Mouse (Mus musculus) thymus, postnatal 10 days (tissue): ENCODE data around the gene Ifnar1.

Experiments
- DNase-seq, 2 experiments: peaks; one replicate each; pipeline ENCODE4 v3.0.0; 2021; ENCODE audit warnings: low spot score in 2 of 2

Ifnar1 gene

DNA sequence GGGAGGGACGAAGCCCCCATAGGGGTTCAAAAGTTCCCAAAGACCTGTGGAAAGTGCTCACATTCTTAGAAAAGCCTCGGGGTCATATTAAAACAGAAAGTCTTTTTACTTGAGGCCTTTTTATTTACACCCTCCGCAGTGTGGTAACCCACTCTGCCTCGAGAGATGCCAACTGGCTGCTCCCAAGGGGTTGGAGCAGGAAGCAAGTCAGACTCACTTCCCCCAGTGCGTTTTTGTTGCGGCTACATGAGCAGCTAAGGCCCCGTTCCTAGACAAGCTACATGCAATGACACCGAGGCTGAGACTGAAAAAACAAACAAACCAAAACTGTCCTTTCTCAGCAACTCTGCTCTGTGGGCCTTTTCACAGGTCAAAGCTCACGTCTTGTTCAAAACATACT, 53.5 kb downstream of the Ifnar1 start:
- DNase-seq: peak in 1 of 2 experiments; percentile 31

DNA sequence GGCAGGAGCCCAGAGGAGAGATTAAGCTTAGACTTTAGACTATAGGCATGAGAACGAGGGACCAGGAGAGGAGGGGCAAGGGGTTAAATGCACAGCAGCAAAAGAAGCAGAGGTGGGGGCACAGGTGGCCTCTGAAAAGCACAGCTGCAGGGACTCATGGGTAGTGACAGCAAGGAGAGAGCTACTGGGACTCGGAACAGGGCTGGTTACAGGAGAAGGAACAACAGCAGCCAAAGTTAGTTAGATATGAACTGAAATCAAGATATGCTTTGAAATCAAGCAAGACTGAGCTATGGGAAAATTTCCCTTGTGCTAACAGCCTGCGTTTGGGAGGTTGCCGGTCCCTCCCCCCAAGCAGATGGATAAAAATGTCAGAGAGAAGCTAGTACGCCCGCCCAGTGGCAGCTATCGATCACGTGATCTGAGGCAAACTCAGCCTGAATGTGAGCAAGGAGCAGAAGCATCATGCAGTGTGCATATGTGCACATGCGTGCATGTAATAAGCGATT, 56.6 kb downstream of the Ifnar1 start:
- DNase-seq: peak; percentile 71 to 77

DNA sequence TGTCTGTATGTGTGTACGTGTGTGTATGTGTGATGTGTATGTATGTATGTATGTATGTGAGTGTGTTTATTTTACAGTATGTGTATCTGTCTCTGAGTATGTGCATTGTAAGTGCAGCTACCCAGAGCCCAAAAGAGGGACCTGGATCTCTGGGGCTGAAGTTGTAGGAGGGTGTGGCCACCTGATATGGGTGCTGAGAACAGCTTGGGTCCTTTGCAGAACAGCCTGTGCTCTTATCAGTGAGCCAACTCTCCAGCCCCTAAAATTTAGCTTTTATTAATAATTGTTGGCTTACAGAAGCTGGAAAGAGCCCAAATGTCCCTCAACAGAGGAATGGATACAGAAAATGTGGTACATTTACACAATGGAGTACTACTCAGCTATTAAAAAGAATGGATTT, 58.6 kb downstream of the Ifnar1 start:
- no peak for DNase-seq

DNA sequence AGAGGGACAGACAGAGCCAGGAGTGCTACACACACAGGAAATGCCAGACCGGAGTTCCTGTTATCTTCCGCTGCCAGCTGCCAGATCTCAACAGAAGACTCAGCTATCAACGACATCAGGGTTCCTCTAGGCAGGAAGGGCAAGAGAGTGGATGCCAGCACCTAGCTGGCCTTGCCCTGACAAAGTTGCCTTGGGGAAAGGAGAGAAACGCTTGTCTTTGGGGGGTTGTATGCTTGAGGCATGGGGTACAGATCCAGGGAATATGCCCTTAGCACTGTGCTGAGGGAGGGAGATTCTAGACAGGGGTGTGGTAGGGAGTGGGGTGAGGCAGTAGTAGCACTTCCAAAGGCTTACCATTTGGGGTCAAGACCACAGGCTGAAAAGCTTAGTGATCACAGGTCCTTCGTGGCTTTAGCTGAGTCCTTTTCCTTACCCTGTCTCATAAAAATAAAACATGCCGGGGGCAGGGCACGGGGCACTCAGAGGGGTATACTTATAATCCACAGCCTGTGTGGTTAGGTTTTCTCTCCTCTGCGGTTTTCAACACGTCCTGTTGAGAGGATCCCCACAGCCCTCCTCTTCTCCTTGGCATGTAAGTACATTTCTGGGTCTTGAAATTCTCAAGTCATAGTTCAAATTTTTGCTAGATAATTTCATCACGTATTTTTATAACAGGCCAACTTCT, 60.7 kb downstream of the Ifnar1 start:
- DNase-seq: peak; percentile 71 to 75

DNA sequence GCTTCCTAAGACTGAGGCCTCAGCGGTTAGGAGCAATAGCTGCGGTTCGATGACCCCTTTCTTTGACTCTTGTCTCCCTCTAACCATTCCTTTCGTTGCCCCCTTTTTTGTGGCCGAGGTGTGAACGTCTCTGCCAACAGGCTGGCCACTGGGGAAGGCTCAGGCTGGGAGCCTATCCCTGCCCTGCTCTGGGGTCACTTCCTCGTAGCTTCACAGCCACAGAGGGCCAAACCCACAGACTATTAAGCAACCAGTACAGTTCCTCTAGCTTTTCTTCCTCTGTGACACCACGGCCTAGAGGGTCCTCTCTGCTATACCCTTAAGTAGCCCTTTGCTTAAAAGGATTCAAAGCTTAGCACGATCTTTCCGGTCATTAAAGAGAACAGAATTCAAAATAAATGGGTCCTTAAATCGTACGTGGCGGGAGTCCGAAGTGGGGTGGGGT, 61.4 kb downstream of the Ifnar1 start:
- DNase-seq: no peak

DNA sequence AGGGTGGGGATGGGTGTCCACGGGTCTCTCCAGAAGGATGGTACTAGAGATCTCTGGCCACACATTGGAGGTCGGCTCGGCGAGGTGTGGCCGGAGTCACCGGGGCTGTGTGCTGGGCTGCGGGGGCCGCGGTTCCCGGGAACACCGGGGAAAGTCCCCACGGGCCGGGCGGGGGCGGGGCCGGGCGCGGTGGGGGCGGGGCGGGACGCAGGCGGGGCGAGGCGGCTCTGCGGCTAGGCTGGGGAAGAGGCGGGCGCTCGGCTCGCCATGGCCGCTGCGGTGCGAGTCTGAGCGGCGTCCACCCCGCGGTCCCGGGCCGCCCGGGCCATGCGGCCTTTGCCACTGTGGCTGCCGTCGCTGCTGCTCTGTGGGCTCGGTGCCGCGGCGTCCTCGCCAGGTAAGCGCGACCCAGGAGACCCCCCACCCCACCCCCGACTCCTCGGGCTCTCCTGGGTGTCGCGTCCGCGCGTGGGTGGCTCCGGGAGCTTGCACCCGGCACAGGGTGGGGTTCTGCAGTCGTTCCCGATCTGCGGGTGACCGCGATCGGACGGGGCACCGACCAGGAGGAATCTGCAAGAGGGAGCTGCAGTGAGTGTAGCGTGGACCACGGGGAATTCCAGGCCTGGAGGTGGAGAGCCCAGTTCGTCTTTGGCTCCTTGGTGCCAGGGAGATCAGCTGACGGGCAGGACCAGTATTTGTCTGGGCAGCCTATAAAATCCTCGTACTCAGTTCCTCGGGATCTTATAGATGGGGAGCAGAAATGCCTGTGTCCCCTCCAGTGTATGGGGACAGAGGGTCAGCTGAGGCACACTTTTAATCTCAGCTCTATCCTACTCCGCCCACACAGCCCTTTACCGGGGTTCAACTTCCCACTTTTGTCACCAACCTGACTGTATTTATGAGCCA, 62.1 kb downstream of the Ifnar1 start, which contains the start of gene Ifngr2:
Ifngr2 (plus strand) TSS at position 237 of the 906 bp plus-strand sequence.
- peak; percentile 44 to 68 for DNase-seq

- DNase-seq: no peak
These were observed 62.9 kb downstream of the Ifnar1 start for GRCm38 (mm10) chr16:91547974-91548373.

DNA sequence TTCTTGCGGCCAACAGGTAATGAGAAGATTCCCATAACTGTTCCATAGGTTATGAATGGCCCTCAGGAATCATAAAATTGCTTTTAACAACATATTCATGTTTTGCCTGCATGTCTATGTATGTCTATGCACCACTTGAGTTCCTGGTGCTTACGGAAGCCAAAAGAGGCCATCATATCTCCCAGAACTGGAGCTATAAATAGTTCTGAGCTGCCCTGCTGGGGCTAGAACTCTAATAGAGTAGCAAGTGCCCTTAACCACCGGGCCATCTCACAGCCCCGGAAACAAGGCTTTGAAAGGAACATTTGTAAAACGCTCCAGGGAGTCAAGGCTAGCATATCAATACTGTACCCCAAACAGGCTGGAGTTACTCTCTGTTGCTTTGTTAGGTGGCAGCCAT, 63.5 kb downstream of the Ifnar1 start:
- no peak for DNase-seq

- no peak for DNase-seq
These were observed 64.0 kb downstream of the Ifnar1 start for GRCm38 (mm10) chr16:91548996-91549395.

DNA sequence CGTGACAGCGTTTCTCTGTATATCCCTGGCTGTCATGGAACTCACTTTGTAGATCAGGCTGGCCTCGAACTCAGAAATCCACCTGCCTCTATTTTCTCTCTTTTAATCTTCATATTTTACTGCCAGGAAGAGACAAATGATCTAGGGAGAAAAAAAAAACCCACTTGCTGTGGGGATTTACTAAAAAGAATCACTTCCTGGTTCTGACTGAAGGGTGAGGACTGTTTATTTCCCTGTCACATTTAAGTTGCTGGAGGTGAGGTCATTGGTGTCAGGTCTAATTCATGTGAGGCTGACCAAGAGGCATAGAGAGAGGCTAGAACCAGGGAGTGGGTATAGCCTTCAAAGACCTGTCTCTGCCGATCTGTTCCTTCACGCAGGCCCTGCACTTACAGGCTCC, 64.6 kb downstream of the Ifnar1 start:
- no peak for DNase-seq

GRCm38 (mm10) chr16:91551081-91551524, 66.1 kb downstream of the Ifnar1 start:
- no peak for DNase-seq

- DNase-seq: no peak
These were observed 67.0 kb downstream of the Ifnar1 start for GRCm38 (mm10) chr16:91552072-91552471.

- DNase-seq: no peak
These were observed 68.6 kb downstream of the Ifnar1 start for GRCm38 (mm10) chr16:91553625-91554024.

DNA sequence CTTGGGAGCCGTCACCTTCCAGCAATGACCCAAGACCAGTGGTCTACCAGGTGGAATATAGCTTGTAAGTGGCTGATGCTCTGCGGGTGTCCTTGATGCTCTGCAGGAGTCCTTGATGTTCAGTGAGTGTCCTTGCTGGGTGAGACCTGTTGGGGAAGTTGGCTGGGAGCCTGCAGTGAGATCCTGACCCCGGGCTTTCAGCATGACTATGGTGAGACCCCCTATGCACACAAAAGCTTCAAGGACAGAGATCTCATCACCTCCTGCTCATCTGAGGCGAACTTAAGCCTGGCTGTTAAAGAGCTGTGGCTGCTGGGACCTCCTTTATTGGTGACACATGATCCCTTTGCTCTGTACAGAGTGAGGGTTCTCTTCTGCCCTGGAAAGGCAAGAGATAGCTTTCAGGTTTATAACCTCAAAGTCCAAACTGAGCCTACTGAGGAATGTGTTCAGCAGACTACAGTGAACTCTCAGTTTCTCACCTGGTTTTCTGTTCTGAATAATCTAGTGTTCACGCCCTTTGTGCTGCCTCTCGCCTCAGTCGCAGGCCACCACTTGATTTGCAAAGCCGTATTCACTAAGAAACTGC, 70.1 kb downstream of the Ifnar1 start:
- DNase-seq: no peak

DNA sequence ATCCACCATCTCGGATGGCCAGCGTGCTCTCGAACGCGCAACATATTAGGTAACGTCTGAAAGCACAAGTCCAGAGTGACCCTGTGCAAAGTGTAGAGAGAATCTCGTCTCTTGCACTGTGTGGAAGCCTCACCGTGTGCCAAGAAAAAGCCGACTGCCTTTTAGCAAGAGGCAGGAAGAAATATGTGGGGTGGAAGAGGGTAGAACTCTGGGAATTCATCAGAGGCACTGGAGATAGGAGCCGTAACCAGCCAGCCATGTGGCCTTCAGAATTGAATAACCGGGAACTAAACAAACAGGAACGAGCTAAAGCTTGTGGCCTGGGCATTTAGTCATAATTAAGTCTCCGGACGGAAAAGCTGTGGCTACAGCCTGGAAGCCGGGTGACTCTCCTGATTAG, 71.6 kb downstream of the Ifnar1 start:
- DNase-seq: no peak
